Mouse (Mus musculus) gonadal fat pad, adult 2 months (tissue): Measurements from ENCODE around the gene Chrm4. TPM values are rescaled to one million over a fixed set of nuclear protein-coding genes. Genes with fewer than 3 reads are reported as not detected.

Experiments used
- DNase-seq: peaks from one replicate; pipeline ENCODE4 v3.0.0-alpha.2; 2012; ENCODE audit warnings: low read depth
- polyA plus RNA-seq: library from polyadenylated mRNA; depleted of rRNA; stranded (reverse); fragments of >200 nt; gene quantifications from 2 replicates; pipeline ENCODE4 v1.2.3, GENCODE M21; 2012; rRNA removed

Chrm4 gene
- 0.26 and 0.27 TPM in 2 replicates for polyA plus RNA-seq

- DNase-seq: no peak
These were observed at the start of gene Chrm4 for GRCm38 (mm10) chr2:91926949-91927348. Gene Chrm4 (plus strand): TSS chr2:91927249.

GRCm38 (mm10) chr2:91878387-91879180 is 48.5 kb upstream of the Chrm4 start:
- no peak for DNase-seq

- no peak for DNase-seq
These were observed 43.1 kb upstream of the Chrm4 start for GRCm38 (mm10) chr2:91883961-91884360.

GRCm38 (mm10) chr2:91884616-91885015 is 42.4 kb upstream of the Chrm4 start:
- no peak for DNase-seq

- DNase-seq: no peak
These were observed 32.3 kb upstream of the Chrm4 start for GRCm38 (mm10) chr2:91894716-91895115.

DNA sequence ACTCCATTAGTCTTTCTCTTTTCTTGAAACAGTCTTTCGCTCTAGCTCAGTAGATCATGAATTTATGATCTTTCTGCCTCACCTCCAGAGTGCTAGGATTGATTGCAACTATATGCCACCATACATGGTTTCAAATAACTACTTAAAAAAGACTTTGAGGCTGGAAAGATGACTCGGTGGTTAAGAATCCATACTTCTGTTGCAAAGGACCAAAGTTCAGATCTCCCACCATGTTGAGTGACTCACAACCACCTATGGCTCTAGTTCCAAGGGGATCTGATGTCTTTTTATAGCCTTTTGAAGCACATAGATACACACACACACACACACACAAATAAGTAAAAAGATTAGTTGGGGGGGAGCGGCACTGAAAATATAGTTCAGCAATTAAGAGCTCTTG is 31.6 kb upstream of the Chrm4 start:
- no peak for DNase-seq

GRCm38 (mm10) chr2:91897968-91898367 is 29.1 kb upstream of the Chrm4 start:
- DNase-seq: peak; percentile 61

DNA sequence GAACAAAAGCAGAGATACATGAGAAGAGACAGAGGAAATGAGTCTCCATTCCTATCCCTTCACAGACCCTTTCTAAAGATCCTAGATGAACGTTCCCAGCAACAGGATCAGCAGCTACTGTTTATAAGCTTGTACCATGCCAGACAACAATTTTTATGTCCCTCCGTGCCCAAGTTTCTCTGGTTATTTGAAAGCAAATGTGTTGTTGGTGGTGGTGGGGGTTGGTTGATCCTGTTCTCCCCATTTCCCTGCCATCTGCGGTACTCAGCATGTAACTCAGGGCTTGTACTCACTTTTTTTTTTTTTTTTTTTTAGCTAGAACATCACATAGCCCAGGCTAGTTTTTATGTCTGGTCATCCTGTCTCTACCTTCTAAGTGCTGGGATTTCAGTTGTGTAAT is 27.9 kb upstream of the Chrm4 start:
- no peak for DNase-seq

- no peak for DNase-seq
These were observed 26.6 kb upstream of the Chrm4 start for GRCm38 (mm10) chr2:91900431-91900830.

DNA sequence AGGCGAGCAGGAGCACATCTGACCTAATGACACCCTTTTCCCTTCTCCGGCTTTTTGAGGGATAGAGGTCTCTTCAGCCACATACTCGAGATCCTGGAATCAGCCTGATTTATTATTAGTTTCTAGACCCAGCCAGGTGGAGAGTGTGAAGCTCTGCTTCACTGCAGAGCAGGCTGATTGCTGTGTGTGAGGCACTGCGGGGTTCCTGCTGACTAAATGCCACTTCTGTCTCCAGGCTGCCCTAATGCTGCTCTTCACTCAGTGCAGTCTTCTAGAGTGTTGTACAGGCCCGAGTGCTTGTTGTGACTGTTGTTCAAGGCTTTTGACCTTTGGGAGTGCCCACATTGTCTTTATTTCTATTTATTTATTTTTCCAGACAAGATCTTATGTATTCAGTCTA is 24.7 kb upstream of the Chrm4 start:
- no peak for DNase-seq

DNA sequence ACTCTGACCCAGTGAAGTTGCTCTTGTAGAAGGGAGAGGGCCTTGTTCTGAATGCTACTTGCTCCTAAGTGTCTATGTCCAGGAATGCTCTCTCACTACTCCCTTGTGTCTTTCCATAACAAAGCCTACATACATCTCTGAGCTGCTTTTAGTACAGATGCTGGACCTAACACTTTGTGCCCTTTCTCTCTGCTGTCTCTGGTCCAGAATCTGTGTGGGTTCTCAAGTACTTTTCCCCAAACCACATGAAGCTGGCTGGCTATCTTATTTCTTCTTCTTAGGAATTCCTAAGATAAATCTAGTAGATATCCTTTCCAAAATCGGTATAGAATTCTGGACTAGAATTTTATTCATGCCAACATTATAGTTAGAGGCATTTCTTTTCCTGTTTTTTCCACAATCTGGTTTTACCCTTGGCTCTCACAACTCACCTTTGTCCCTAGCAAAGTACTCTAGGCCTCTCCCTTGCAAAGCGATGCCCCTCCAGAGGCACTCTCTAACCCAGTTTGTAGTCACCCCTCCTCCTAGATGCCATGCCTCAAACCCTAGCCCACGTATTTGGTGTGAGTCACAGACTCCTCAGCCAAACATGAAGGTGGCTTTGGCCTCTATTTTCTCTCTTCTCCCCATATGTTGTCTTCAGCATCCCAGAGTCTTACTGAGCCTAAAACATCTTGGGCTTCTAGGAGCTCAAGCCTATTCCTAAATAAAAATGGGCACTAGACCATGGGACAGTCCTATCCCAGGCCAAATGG is 23.7 kb upstream of the Chrm4 start:
- DNase-seq: no peak

GRCm38 (mm10) chr2:91904618-91905307 is 22.3 kb upstream of the Chrm4 start:
- no peak for DNase-seq

- peak; percentile 96 for DNase-seq
These were observed 20.9 kb upstream of the Chrm4 start for GRCm38 (mm10) chr2:91906141-91906540.

GRCm38 (mm10) chr2:91912616-91913015 is 14.4 kb upstream of the Chrm4 start:
- no peak for DNase-seq

- no peak for DNase-seq
These were observed 13.5 kb upstream of the Chrm4 start for GRCm38 (mm10) chr2:91913328-91914110.

- DNase-seq: no peak
These were observed 10.6 kb upstream of the Chrm4 start for GRCm38 (mm10) chr2:91916346-91916977.

GRCm38 (mm10) chr2:91917096-91917495 is 10.0 kb upstream of the Chrm4 start:
- DNase-seq: no peak

DNA sequence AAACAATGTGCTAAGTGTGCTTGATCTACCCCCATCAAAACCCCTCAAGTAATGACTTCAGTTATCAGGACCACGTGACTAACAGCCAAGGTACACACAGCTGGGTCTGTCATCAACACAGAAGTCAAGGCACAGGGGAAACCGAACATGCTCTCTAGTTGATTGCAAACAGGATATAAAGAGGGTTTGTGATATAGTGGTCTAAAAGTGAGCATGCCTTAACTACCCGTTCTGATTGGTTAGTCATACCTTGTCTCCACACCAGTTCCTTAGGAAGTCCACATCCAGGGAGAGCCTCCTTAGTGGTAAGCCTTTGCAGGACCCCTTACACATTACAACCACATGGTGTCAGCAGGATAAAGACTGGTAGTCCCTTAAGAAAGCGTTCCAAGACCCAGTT is 6.9 kb upstream of the Chrm4 start:
- DNase-seq: no peak

DNA sequence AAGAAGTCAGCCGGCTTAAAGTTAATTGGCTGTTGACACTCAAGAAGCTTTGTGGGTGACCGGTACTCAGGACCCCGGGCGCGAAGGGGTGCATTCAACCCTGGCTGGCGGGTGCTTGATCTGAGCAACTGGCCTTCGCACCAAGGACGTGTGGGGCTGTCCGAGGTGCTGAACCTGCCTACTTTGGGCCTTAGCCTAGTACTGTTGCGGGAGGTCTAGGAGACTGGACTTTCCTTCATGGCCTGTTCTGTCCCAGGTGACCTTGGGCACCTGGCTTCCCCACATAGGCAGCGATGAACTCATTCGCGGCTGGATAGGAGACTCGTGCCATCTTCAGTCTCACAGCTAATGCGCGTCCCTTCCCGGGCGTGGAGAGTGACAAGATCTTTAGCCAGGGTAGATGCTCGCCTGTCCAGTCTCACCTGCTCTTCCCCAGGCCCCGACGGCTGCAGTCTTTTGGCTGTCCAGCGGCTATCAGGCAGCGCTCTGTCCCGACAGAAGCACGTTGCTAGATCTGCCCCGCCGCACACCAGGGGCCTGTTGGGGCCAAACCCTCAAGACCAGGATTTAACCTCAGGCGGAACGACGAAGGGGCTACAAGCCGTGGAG is 5.8 kb upstream of the Chrm4 start:
- no peak for DNase-seq

DNA sequence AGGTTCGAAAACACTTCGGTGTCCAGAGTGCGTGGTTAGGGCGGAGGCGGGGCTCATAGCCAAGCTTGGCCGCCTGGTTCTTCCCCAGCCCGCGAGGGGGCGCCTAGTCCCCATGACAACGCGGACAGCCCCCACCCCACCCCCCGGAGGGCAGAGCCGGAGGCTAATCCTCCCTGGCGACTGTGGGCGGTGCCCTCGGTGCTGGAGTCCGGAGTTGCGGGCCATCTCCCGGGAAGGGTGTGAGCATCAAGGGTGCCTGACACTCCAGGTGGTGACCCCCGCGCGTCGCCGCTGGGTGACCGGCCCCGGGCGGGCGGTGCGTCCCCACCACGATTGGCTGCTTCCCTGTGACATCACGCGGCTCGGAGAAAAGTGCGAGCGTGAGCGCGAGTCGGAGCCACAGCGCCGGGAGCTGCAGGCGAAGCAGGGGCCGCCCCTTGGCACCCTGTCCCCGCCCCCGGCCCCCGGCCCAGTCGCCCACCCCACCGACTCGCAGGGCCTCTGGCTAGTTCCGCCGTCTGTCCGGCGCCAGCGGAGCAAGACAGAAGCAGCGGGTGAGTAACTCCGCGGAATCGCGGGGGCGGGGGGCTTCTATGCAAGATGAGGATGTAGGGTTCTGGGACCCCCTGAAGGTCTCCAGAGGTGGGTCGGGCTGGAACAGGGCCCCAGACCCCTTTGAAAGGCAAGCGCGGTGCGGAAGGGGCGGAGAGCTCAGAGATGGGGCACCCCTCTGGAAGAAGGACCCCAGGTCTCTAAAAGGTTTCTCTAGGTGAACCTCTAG is 5.1 kb upstream of the Chrm4 start:
- DNase-seq: no peak
